Mouse (Mus musculus) CH12.LX (cell line): ENCODE measurements around the gene Rtf2. TPM values are rescaled to one million over a fixed set of nuclear protein-coding genes. Genes with fewer than 3 reads are reported as not detected.

Source experiments
- DNase-seq: peaks from one replicate; pipeline ENCODE4 v3.0.0-alpha.2; 2013; ENCODE audit errors: extremely low read depth
- H3K27ac ChIP-seq: 2 replicates; pipeline ENCODE4 v1.5.1; 2012; ENCODE audit warnings: low read depth, mild to moderate bottlenecking, control low read depth, moderate library complexity; ENCODE audit not compliant: insufficient read depth
- H3K27me3 ChIP-seq: replicated peaks from 2 replicates; pipeline ENCODE3; 2012; ENCODE audit warnings: inconsistent platforms
- H3K36me3 ChIP-seq, 2 experiments: replicated peaks in 1 of 2; 2 replicates each; pipeline versions ENCODE3 to v1.6.1; 2012; ENCODE audit warnings: inconsistent platforms in 1 of 2, low read length in 1 of 2, mild to moderate bottlenecking in 1 of 2, mixed read lengths in 1 of 2, moderate library complexity in 1 of 2; ENCODE audit not compliant: control insufficient read depth in 1 of 2, insufficient read depth in 1 of 2
- H3K4me1 ChIP-seq, 2 experiments: 2 replicates each; pipeline ENCODE4 v1.6.1; 2012; ENCODE audit warnings: inconsistent platforms in 1 of 2, moderate library complexity in 1 of 2; ENCODE audit not compliant: insufficient read depth in 2 of 2, control insufficient read depth in 1 of 2
- H3K4me2 ChIP-seq: 2 replicates; pipeline ENCODE4 v1.6.1; 2012; ENCODE audit warnings: low read depth, mild to moderate bottlenecking, control low read depth; ENCODE audit not compliant: poor library complexity, insufficient read depth, severe bottlenecking
- H3K4me3 ChIP-seq, 3 experiments: fragments of 150-350 bp in 1 of 3; sonication (generic) in 1 of 3; replicated peaks in 1 of 3; 2 replicates each; pipeline versions ENCODE3 to v1.5.1; 2011 to 2012; ENCODE audit warnings: low read depth in 2 of 3, low read length in 2 of 3, mild to moderate bottlenecking in 2 of 3, moderate library complexity in 2 of 3, control low read depth in 1 of 3, improper control_type of control experiment in 1 of 3, inconsistent platforms in 1 of 3, mixed read lengths in 1 of 3; ENCODE audit not compliant: poor library complexity in 1 of 3
- H3K79me2 ChIP-seq: replicated peaks from 2 replicates; pipeline ENCODE4 v1.6.1; 2012; ENCODE audit warnings: mild to moderate bottlenecking, moderate library complexity; ENCODE audit not compliant: control insufficient read depth, poor library complexity, insufficient read depth, severe bottlenecking; ENCODE audit errors: extremely low read depth
- H3K9ac ChIP-seq: 2 replicates; pipeline ENCODE4 v1.6.1; 2012; ENCODE audit warnings: low read depth, mild to moderate bottlenecking, control low read depth, moderate library complexity; ENCODE audit not compliant: insufficient read depth
- H3K9me3 ChIP-seq: replicated peaks from 2 replicates; pipeline ENCODE3; 2012; ENCODE audit warnings: low read length, inconsistent platforms, mixed read lengths
- BHLHE40 ChIP-seq: IDR thresholded peaks from 2 replicates; pipeline ENCODE4 v1.6.1; 2011; ENCODE audit warnings: mild to moderate bottlenecking, low read depth, low read length, improper control_type of control experiment
- CHD1 ChIP-seq: IDR thresholded peaks from 2 replicates; pipeline ENCODE4 v1.6.1; 2012; ENCODE audit warnings: low read depth, low read length, improper control_type of control experiment, inconsistent platforms
- CHD2 ChIP-seq: IDR thresholded peaks from 2 replicates; pipeline ENCODE4 v1.6.1; 2011; ENCODE audit warnings: low read length, improper control_type of control experiment
- CTCF ChIP-seq, 2 experiments: IDR thresholded peaks in 1 of 2; conservative IDR thresholded peaks in 1 of 2; 2 replicates each; pipeline ENCODE4 v1.5.1; 2011 to 2012; ENCODE audit warnings: low read depth in 2 of 2, low read length in 2 of 2, improper control_type of control experiment in 1 of 2, inconsistent platforms in 1 of 2, mild to moderate bottlenecking in 1 of 2, moderate library complexity in 1 of 2
- EP300 ChIP-seq: IDR thresholded peaks from 2 replicates; pipeline ENCODE4 v1.6.1; 2011; ENCODE audit warnings: low read length, improper control_type of control experiment
- IRF4 ChIP-seq: IDR thresholded peaks from 2 replicates; pipeline ENCODE4 v1.6.1; 2014; ENCODE audit warnings: low read depth, mild to moderate bottlenecking, inconsistent platforms, low read length, improper control_type of control experiment
- JUN ChIP-seq: IDR thresholded peaks from 2 replicates; pipeline ENCODE4 v1.6.1; 2011; ENCODE audit warnings: low read depth, mild to moderate bottlenecking, low read length, improper control_type of control experiment, moderate library complexity; ENCODE audit not compliant: insufficient read depth
- JUND ChIP-seq: conservative IDR thresholded peaks from 2 replicates; pipeline ENCODE4 v1.6.1; 2011; ENCODE audit warnings: low read depth, low read length, improper control_type of control experiment
- KAT2A ChIP-seq: IDR thresholded peaks from 2 replicates; pipeline ENCODE4 v1.6.1; 2012; ENCODE audit warnings: low read length, improper control_type of control experiment, inconsistent platforms; ENCODE audit not compliant: insufficient replicate concordance
- MAX ChIP-seq: IDR thresholded peaks from 2 replicates; pipeline ENCODE4 v1.6.1; 2011; ENCODE audit warnings: low read length, improper control_type of control experiment
- MAZ ChIP-seq: IDR thresholded peaks from 2 replicates; pipeline ENCODE4 v1.6.1; 2012; ENCODE audit warnings: low read depth, mild to moderate bottlenecking, inconsistent platforms, low read length, improper control_type of control experiment, moderate library complexity
- MEF2A ChIP-seq: IDR thresholded peaks from 2 replicates; pipeline ENCODE4 v1.6.1; 2014; ENCODE audit warnings: low read depth, mild to moderate bottlenecking, inconsistent platforms, low read length, improper control_type of control experiment, borderline replicate concordance
- NELFE ChIP-seq: IDR thresholded peaks from 2 replicates; pipeline ENCODE4 v1.6.1; 2011; ENCODE audit warnings: low read depth, low read length, improper control_type of control experiment
- NRF1 ChIP-seq: IDR thresholded peaks from 2 replicates; pipeline ENCODE4 v1.6.1; 2014; ENCODE audit warnings: low read depth, mild to moderate bottlenecking, inconsistent platforms, low read length, improper control_type of control experiment, moderate library complexity
- RCOR1 ChIP-seq: conservative IDR thresholded peaks from 2 replicates; pipeline ENCODE4 v1.6.1; 2012; ENCODE audit warnings: low read depth, mild to moderate bottlenecking, inconsistent platforms, low read length, improper control_type of control experiment
- TBP ChIP-seq: conservative IDR thresholded peaks from 2 replicates; pipeline ENCODE4 v1.6.1; 2011; ENCODE audit warnings: low read depth, low read length, improper control_type of control experiment
- TCF12 ChIP-seq: IDR thresholded peaks from 2 replicates; pipeline ENCODE4 v1.6.1; 2014; ENCODE audit warnings: low read depth, mild to moderate bottlenecking, inconsistent platforms, low read length, improper control_type of control experiment
- UBTF ChIP-seq: IDR thresholded peaks from 2 replicates; pipeline ENCODE4 v1.6.1; 2012; ENCODE audit warnings: low read depth, mild to moderate bottlenecking, inconsistent platforms, low read length, improper control_type of control experiment, moderate library complexity
- USF2 ChIP-seq: conservative IDR thresholded peaks from 2 replicates; pipeline ENCODE4 v1.6.1; 2011; ENCODE audit warnings: low read depth, low read length, improper control_type of control experiment
- ZKSCAN1 ChIP-seq: IDR thresholded peaks from 2 replicates; pipeline ENCODE4 v1.6.1; 2012; ENCODE audit warnings: low read depth, inconsistent platforms, low read length, improper control_type of control experiment, borderline replicate concordance
- dilution Hi-C: fragments of 300-500 bp; cut with MboI; formaldehyde crosslinking; loops from 2 replicates; pipeline ENCODE4 v1.14.3; 2020; ENCODE audit warnings: low sequenced_read_pairs; ENCODE audit not compliant: extremely low pct_unique_long_range_greater_than_20kb, extremely low pct_ligation_motif_present
- in situ Hi-C: fragments of 300-500 bp; cut with MboI; formaldehyde crosslinking; loops from 3 replicates; pipeline ENCODE4 v1.14.3; 2019; ENCODE audit warnings: low sequenced_read_pairs, low pct_ligation_motif_present, low pct_unique_long_range_greater_than_20kb, mixed read lengths
- polyA plus RNA-seq: library from polyadenylated mRNA; unstranded; fragments of >175 nt; gene quantifications from 2 replicates; pipeline ENCODE4 v1.2.1, GENCODE M21; 2012; ENCODE audit warnings: low read depth; ENCODE audit not compliant: insufficient read length
- total RNA-seq, 2 experiments: library from RNA; depleted of rRNA; stranded (reverse); fragments of 300-350 nt in 1 of 2; fragments of >200 nt in 1 of 2; gene quantifications; 2 replicates each; pipeline ENCODE4 v1.2.3; 2012 to 2014

Rtf2 gene
- total and polyA plus RNA-seq, 3 experiments = 60.3 to 72.9 (median 61.4) TPM

- no peaks in the 10 kb centered on the region for H3K36me3 ChIP-seq
- no peak for DNase-seq
- peaks cover 22% of the 10 kb centered on the region for H3K27me3 ChIP-seq
- no peak overlapping the region for H3K4me3 ChIP-seq
- no peak overlapping the region for H3K9ac ChIP-seq
- no peak overlapping the region for H3K4me2 ChIP-seq
- no peak overlapping the region for H3K27ac ChIP-seq
- peaks cover 8% of the 10 kb centered on the region in 2 experiments for H3K4me1 ChIP-seq
- TF ChIP-seq CHD2 (no peak), KAT2A (no peak), CHD1 (no peak), TBP (no peak), NELFE (no peak), MAZ (no peak), BHLHE40 (no peak), IRF4 (no peak)
- dilution Hi-C loops (no loop called here), in situ Hi-C loops (no loop called here)
- no peaks in the 10 kb centered on the region for H3K9me3 ChIP-seq
- no peaks in the 10 kb centered on the region for H3K79me2 ChIP-seq
Measured at GRCm38 (mm10) chr2:172502168-172502567, 61.8 kb downstream of the Rtf2 start.

DNA sequence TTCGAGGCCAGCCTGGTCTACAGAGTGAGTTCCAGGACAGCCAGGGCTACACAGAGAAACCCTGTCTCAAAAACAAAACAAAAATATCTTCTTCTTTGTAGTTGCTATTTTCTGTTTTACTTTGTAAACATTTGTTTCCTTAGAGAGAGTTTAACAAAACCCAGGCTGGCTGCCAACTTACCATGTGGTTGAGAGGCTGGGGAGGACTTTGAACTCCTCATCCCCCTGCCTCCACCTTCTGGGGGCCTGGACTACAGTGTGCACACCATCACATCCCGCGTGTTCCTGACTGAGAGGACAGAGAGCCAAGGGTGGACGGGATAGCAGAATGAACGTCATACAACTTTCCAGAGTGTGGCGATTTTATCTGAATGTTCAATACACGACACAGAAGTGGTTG is 65.8 kb downstream of the Rtf2 start:
- in situ Hi-C loops (no loop called here), dilution Hi-C loops (no loop called here)
- Histone ChIP-seq H3K79me2 (no peaks in the 10 kb centered on the region), H3K4me3 (no peak overlapping the region), H3K9me3 (no peaks in the 10 kb centered on the region), H3K4me1 (peaks cover 8% of the 10 kb centered on the region in 2 experiments), H3K4me2 (no peak overlapping the region), H3K9ac (no peak overlapping the region), H3K27me3 (peaks cover 41% of the 10 kb centered on the region), H3K27ac (no peak overlapping the region), H3K36me3 (no peaks in the 10 kb centered on the region)
- TF ChIP-seq EP300 = no peak
- TF ChIP-seq JUND = no peak
- TF ChIP-seq NELFE = no peak
- TF ChIP-seq JUN = no peak
- no peak for TF ChIP-seq UBTF
- TF ChIP-seq NRF1 = no peak
- no peak for TF ChIP-seq TCF12
- no peak for TF ChIP-seq USF2
- TF ChIP-seq MAX = no peak
- no peak for TF ChIP-seq ZKSCAN1
- TF ChIP-seq TBP = no peak
- TF ChIP-seq CTCF (conservative IDR thresholded peaks at IDR 0.05 in 1 of 2, IDR thresholded peaks at IDR 0.05 in 1 of 2; ENCODE audit: low read depth in 2 of 2, low read length in 2 of 2) = no peak
- TF ChIP-seq RCOR1 = no peak
- TF ChIP-seq CHD1 = no peak
- TF ChIP-seq MEF2A = no peak
- no peak for DNase-seq
